Mouse (Mus musculus) lung, postnatal 0 days (tissue): ENCODE measurements around the gene Slc35e4.
A peak's percentile ranks its signal among the peaks of the same experiment; 100 is the strongest.

ENCODE experiments used
- CTCF ChIP-seq: IDR thresholded peaks from 2 replicates; pipeline ENCODE4 v1.5.1; 2016; ENCODE audit warnings: antibody characterized with exemption, mild to moderate bottlenecking
- EP300 ChIP-seq: IDR thresholded peaks from 2 replicates; pipeline ENCODE4 v1.6.1; 2016; ENCODE audit warnings: antibody characterized with exemption, mild to moderate bottlenecking, control low read depth

DNA sequence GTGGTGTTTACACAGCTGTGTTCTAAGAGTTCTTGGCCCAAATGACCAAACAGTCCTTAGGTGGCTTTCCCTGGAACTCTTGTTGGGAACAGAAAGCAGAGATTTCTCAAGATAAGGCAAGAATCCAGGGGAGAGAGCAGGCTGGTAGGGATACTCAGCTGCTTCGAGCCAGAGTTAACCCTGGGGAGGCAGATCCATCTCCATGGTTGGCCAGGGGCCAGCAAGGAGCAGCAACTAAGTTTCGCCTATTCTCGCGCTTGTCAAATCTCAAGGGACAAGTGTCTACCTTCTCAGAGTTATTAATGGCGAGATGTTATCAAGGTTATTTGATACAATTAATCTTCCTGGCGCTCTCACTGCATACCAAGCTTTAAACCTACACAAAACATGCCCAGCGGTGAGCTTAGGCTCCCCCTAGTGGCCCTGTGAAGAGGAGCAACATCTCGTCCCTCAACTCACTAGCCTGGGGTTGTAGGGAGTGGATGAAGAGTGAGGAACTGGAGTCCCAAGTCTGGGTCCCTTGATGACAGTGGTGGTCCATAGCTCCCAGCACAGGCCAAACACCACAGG is 6.9 kb upstream of the Slc35e4 start:
- TF ChIP-seq CTCF = peak; percentile 83
- 0 out of 2 replicates have a peak, but pooled peaks have one; percentile 29 for TF ChIP-seq EP300
